Mouse (Mus musculus): ENCODE measurements around the gene Psmd6. TPM values are rescaled to one million over a fixed set of nuclear protein-coding genes. Genes with fewer than 3 reads are reported as not detected.

Psmd6 gene
- total and polyA plus RNA-seq, 3 experiments: 81.6 to 265 (median 83.0) TPM

- no peaks in the 10 kb centered on the region for H3K27me3 ChIP-seq (ENCODE audit: insufficient read depth, low read length)
- DNase-seq (ENCODE audit: low spot score) (no peak), ATAC-seq (ENCODE audit: extremely low read depth, insufficient number of reproducible peaks, low FRiP score, poor library complexity, severe bottlenecking) (no peak)
- no peak overlapping the region for H3K4me3 ChIP-seq (ENCODE audit: low read depth, low read length)
- peaks cover 76% of the 10 kb centered on the region for H3K36me3 ChIP-seq (replicated peaks)
- TF ChIP-seq TAL1 (conservative IDR thresholded peaks at IDR 0.05; ENCODE audit: low read depth, low read length) (no peak), GATA1 (IDR thresholded peaks at IDR 0.05; ENCODE audit: borderline replicate concordance, low read length) (no peak), POLR2AphosphoS5 (IDR thresholded peaks at IDR 0.05; ENCODE audit: insufficient replicate concordance, low read depth, low read length) (no peak), GATA2 (IDR thresholded peaks at IDR 0.05; ENCODE audit: borderline replicate concordance, low read depth, low read length) (no peak), CTCF (IDR thresholded peaks at IDR 0.05; ENCODE audit: low read depth, low read length) (no peak)
- no peaks in the 10 kb centered on the region for H3K9me3 ChIP-seq (replicated peaks)
- H3K4me1 ChIP-seq (ENCODE audit: insufficient read depth, low read depth, low read length): peaks cover 10% of the 10 kb centered on the region; the same call in 1 of the 2 replicates
These were observed 20.0 kb downstream of the Psmd6 start for GRCm38 (mm10) chr14:14100773-14101280.

- DNase-seq (ENCODE audit: low spot score): peak; percentile 48
- peak; percentile 92 for ATAC-seq (ENCODE audit: extremely low read depth, insufficient number of reproducible peaks, low FRiP score, poor library complexity, severe bottlenecking)
- peak; percentile 93 for TF ChIP-seq CTCF (IDR thresholded peaks at IDR 0.05; ENCODE audit: low read depth, low read length)
- TF ChIP-seq GATA1 (IDR thresholded peaks at IDR 0.05; ENCODE audit: borderline replicate concordance, low read length): no peak
- no peak overlapping the region for H3K4me3 ChIP-seq (ENCODE audit: low read depth, low read length)
- H3K9me3 ChIP-seq (replicated peaks): no peaks in the 10 kb centered on the region
- H3K4me1 ChIP-seq (ENCODE audit: insufficient read depth, low read depth, low read length): peaks cover 11% of the 10 kb centered on the region; the same call in 1 of the 2 replicates
- peaks cover 77% of the 10 kb centered on the region for H3K36me3 ChIP-seq (replicated peaks)
- H3K27me3 ChIP-seq (ENCODE audit: insufficient read depth, low read length): no peaks in the 10 kb centered on the region
These were observed 22.3 kb downstream of the Psmd6 start for GRCm38 (mm10) chr14:14098330-14098980.

- no peaks in the 10 kb centered on the region for H3K27me3 ChIP-seq (ENCODE audit: insufficient read depth, low read length)
- no peaks in the 10 kb centered on the region for H3K9me3 ChIP-seq (replicated peaks)
- no peak overlapping the region for H3K4me3 ChIP-seq (ENCODE audit: low read depth, low read length)
- peaks cover 51% of the 10 kb centered on the region for H3K4me1 ChIP-seq (ENCODE audit: insufficient read depth, low read depth, low read length)
- TF ChIP-seq POLR2AphosphoS5 (IDR thresholded peaks at IDR 0.05; ENCODE audit: insufficient replicate concordance, low read depth, low read length) (no peak), CTCF (IDR thresholded peaks at IDR 0.05; ENCODE audit: low read depth, low read length) (no peak), TAL1 (conservative IDR thresholded peaks at IDR 0.05; ENCODE audit: low read depth, low read length) (no peak), GATA1 (IDR thresholded peaks at IDR 0.05; ENCODE audit: borderline replicate concordance, low read length) (no peak), GATA2 (IDR thresholded peaks at IDR 0.05; ENCODE audit: borderline replicate concordance, low read depth, low read length) (no peak)
- DNase-seq (ENCODE audit: low spot score): no peak
- peaks cover 54% of the 10 kb centered on the region for H3K36me3 ChIP-seq (replicated peaks)
- no peak for ATAC-seq (ENCODE audit: extremely low read depth, insufficient number of reproducible peaks, low FRiP score, poor library complexity, severe bottlenecking)
These were observed 30.2 kb downstream of the Psmd6 start for GRCm38 (mm10) chr14:14090571-14090970.

- ATAC-seq (ENCODE audit: extremely low read depth, insufficient number of reproducible peaks, low FRiP score, poor library complexity, severe bottlenecking) (peak; percentile 83), DNase-seq (ENCODE audit: low spot score) (peak; percentile 65)
- H3K9me3 ChIP-seq (replicated peaks): no peaks in the 10 kb centered on the region
- no peaks in the 10 kb centered on the region for H3K27me3 ChIP-seq (ENCODE audit: insufficient read depth, low read length)
- H3K4me3 ChIP-seq (ENCODE audit: low read depth, low read length): peak overlapping the region; percentile 52; the same call in 1 of the 2 replicates
- TF ChIP-seq GATA1 (IDR thresholded peaks at IDR 0.05; ENCODE audit: borderline replicate concordance, low read length) (no peak), POLR2AphosphoS5 (IDR thresholded peaks at IDR 0.05; ENCODE audit: insufficient replicate concordance, low read depth, low read length) (no peak), GATA2 (IDR thresholded peaks at IDR 0.05; ENCODE audit: borderline replicate concordance, low read depth, low read length) (no peak), TAL1 (conservative IDR thresholded peaks at IDR 0.05; ENCODE audit: low read depth, low read length) (peak; percentile 64), CTCF (IDR thresholded peaks at IDR 0.05; ENCODE audit: low read depth, low read length) (no peak)
- H3K4me1 ChIP-seq (ENCODE audit: insufficient read depth, low read depth, low read length): peaks cover 52% of the 10 kb centered on the region
- H3K36me3 ChIP-seq (replicated peaks): peaks cover 46% of the 10 kb centered on the region
These were observed 32.6 kb downstream of the Psmd6 start for GRCm38 (mm10) chr14:14088016-14088791.

GRCm38 (mm10) chr14:14087348-14087747, 33.4 kb downstream of the Psmd6 start:
- peaks cover 50% of the 10 kb centered on the region for H3K4me1 ChIP-seq (ENCODE audit: insufficient read depth, low read depth, low read length)
- ATAC-seq (ENCODE audit: extremely low read depth, insufficient number of reproducible peaks, low FRiP score, poor library complexity, severe bottlenecking) (no peak), DNase-seq (ENCODE audit: low spot score) (no peak)
- H3K27me3 ChIP-seq (ENCODE audit: insufficient read depth, low read length): no peaks in the 10 kb centered on the region
- H3K9me3 ChIP-seq (replicated peaks): no peaks in the 10 kb centered on the region
- no peak overlapping the region; the same call in 1 of the 2 replicates for H3K4me3 ChIP-seq (ENCODE audit: low read depth, low read length)
- H3K36me3 ChIP-seq (replicated peaks): peaks cover 41% of the 10 kb centered on the region
- TF ChIP-seq POLR2AphosphoS5 (IDR thresholded peaks at IDR 0.05; ENCODE audit: insufficient replicate concordance, low read depth, low read length): no peak

- no peak for TF ChIP-seq GATA2 (IDR thresholded peaks at IDR 0.05; ENCODE audit: borderline replicate concordance, low read depth, low read length)
- no peak for TF ChIP-seq GATA1 (IDR thresholded peaks at IDR 0.05; ENCODE audit: borderline replicate concordance, low read length)
- TF ChIP-seq TAL1 (conservative IDR thresholded peaks at IDR 0.05; ENCODE audit: low read depth, low read length): no peak
- TF ChIP-seq POLR2AphosphoS5 (IDR thresholded peaks at IDR 0.05; ENCODE audit: insufficient replicate concordance, low read depth, low read length): no peak
- TF ChIP-seq CTCF (IDR thresholded peaks at IDR 0.05; ENCODE audit: low read depth, low read length): no peak
- no peak for ATAC-seq (ENCODE audit: extremely low read depth, insufficient number of reproducible peaks, low FRiP score, poor library complexity, severe bottlenecking)
- Histone ChIP-seq H3K36me3 (replicated peaks) (peaks cover 40% of the 10 kb centered on the region), H3K4me3 (ENCODE audit: low read depth, low read length) (no peak overlapping the region; the same call in 1 of the 2 replicates), H3K27me3 (ENCODE audit: insufficient read depth, low read length) (no peaks in the 10 kb centered on the region), H3K9me3 (replicated peaks) (no peaks in the 10 kb centered on the region), H3K4me1 (ENCODE audit: insufficient read depth, low read depth, low read length) (peaks cover 46% of the 10 kb centered on the region)
- DNase-seq (ENCODE audit: low spot score): no peak
These were observed 34.0 kb downstream of the Psmd6 start for GRCm38 (mm10) chr14:14086711-14087263.

Measured in G1E (cell line).